Mouse (Mus musculus): ENCODE data around the gene Olfr282. TPM values are rescaled to one million over a fixed set of nuclear protein-coding genes. Genes with fewer than 3 reads are reported as not detected.
"Not testable (repeated sequence)": the region's sequence is repeated elsewhere in the genome, so short reads cannot be mapped to it uniquely, and the experiment has no call there.

Olfr282 gene
- polyA plus RNA-seq, 1 experiment from 2014 or later: not detected

GRCm38 (mm10) chr15:98410249-98410648 is 20.8 kb upstream of the Olfr282 start:
- no peak overlapping the region for H3K4me2 ChIP-seq (replicated peaks)
- no peak for DNase-seq (ENCODE audit: low spot score)
- H3K9me3 ChIP-seq (ENCODE audit: control insufficient read depth, low read length): no peaks in the 10 kb centered on the region
- no peak overlapping the region for H3K9ac ChIP-seq
- 95% methylated on average over 9 of the region's 9 CpGs for WGBS
- no peaks in the 10 kb centered on the region for H3K27me3 ChIP-seq (ENCODE audit: control insufficient read depth, insufficient read depth, low read length)
- H3K4me1 ChIP-seq (replicated peaks; ENCODE audit: control insufficient read depth, insufficient read depth, low read length): no peaks in the 10 kb centered on the region
- H3K27ac ChIP-seq: no peak overlapping the region
- no peak overlapping the region for H3K4me3 ChIP-seq (replicated peaks; ENCODE audit: low read length)
- no peak for ATAC-seq (ENCODE audit: low FRiP score)
- H3K36me3 ChIP-seq (replicated peaks; ENCODE audit: control insufficient read depth, insufficient read depth): no peaks in the 10 kb centered on the region

DNA sequence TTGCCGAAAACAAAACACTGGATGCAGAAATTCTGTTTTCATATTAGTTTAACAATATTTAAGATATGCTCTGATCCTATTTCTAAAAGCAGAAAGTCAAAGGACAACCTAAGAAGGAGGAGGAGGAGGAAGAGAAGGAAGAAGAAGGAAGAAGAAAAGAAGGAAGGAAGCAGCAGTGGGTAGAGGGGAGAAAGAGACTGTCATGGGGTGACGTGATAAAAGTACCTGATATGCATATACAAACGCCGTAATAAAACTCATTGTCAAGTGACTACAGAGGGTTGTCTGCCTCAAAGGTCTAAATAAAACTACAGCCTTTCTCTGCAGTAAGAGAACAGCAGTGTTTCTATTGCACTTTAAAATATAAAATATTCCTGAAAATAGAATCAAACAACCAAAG is 15.0 kb upstream of the Olfr282 start:
- Histone ChIP-seq H3K9ac (no peak overlapping the region), H3K36me3 (replicated peaks; ENCODE audit: control insufficient read depth, insufficient read depth) (no peaks in the 10 kb centered on the region), H3K27ac (no peak overlapping the region), H3K9me3 (ENCODE audit: control insufficient read depth, low read length) (no peaks in the 10 kb centered on the region), H3K27me3 (ENCODE audit: control insufficient read depth, insufficient read depth, low read length) (no peaks in the 10 kb centered on the region), H3K4me3 (replicated peaks; ENCODE audit: low read length) (no peak overlapping the region), H3K4me2 (replicated peaks) (no peak overlapping the region), H3K4me1 (replicated peaks; ENCODE audit: control insufficient read depth, insufficient read depth, low read length) (no peaks in the 10 kb centered on the region)
- ATAC-seq (ENCODE audit: low FRiP score) (no peak), DNase-seq (ENCODE audit: low spot score) (no peak)
- whole genome bisulfite sequencing: 83% methylated on average over 4 of the region's 4 CpGs

GRCm38 (mm10) chr15:98416802-98417201 is 14.2 kb upstream of the Olfr282 start:
- ATAC-seq (ENCODE audit: low FRiP score); H3K4me3 ChIP-seq (replicated peaks; ENCODE audit: low read length); DNase-seq (ENCODE audit: low spot score); H3K36me3 ChIP-seq (replicated peaks; ENCODE audit: control insufficient read depth, insufficient read depth); H3K9ac ChIP-seq; H3K27me3 ChIP-seq (ENCODE audit: control insufficient read depth, insufficient read depth, low read length); H3K4me1 ChIP-seq (replicated peaks; ENCODE audit: control insufficient read depth, insufficient read depth, low read length); H3K27ac ChIP-seq; H3K9me3 ChIP-seq (ENCODE audit: control insufficient read depth, low read length); H3K4me2 ChIP-seq (replicated peaks): not testable (repeated sequence)

DNA sequence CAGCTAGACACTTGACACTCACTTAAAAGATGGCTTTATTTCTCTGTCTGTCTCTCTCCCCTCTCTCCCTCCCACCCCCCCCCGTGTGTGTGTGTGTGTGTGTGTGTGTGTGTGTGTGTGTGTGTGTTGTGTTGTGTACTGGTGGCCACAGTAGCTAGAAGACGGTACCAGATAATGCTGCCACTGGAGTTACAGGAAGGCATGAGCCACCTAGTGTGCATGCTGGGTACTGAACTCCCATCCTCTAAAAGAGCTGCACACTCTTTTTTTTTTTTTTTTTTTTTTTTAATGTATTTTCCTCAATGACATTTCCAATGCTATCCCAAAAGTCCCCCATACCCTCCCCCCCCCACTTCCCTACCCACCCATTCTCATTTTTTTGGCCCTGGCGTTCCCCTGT is 13.7 kb upstream of the Olfr282 start:
- DNase-seq (ENCODE audit: low spot score); H3K4me3 ChIP-seq (replicated peaks; ENCODE audit: low read length); H3K27ac ChIP-seq; H3K4me1 ChIP-seq (replicated peaks; ENCODE audit: control insufficient read depth, insufficient read depth, low read length); H3K4me2 ChIP-seq (replicated peaks); ATAC-seq (ENCODE audit: low FRiP score); H3K9me3 ChIP-seq (ENCODE audit: control insufficient read depth, low read length); H3K36me3 ChIP-seq (replicated peaks; ENCODE audit: control insufficient read depth, insufficient read depth); H3K9ac ChIP-seq; H3K27me3 ChIP-seq (ENCODE audit: control insufficient read depth, insufficient read depth, low read length): not testable (repeated sequence)
- 38% methylated on average over 1 of the region's 3 CpGs for WGBS

DNA sequence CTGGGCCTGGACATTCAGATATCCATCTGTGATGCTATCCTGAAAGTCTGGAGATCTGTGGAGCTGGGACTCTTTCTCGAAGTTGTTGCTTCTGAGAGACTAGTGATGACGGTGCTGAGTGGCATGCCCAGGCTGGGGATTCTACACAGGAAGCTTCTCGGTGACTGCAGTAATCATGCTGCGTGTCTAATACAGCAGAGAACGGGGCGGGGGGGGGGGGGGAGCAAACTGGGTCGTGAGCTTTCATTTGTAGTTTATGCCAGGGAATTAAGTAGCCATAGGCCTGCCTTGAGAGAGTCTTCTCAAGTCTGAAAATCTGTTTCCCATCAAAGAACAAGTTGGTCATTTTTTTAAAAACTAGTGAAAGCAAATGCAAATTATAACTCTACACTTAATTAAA is 12.9 kb upstream of the Olfr282 start:
- Histone ChIP-seq H3K9me3 (ENCODE audit: control insufficient read depth, low read length) (no peaks in the 10 kb centered on the region), H3K4me1 (replicated peaks; ENCODE audit: control insufficient read depth, insufficient read depth, low read length) (no peaks in the 10 kb centered on the region), H3K9ac (no peak overlapping the region), H3K27me3 (ENCODE audit: control insufficient read depth, insufficient read depth, low read length) (no peaks in the 10 kb centered on the region), H3K4me3 (replicated peaks; ENCODE audit: low read length) (no peak overlapping the region), H3K4me2 (replicated peaks) (no peak overlapping the region), H3K36me3 (replicated peaks; ENCODE audit: control insufficient read depth, insufficient read depth) (no peaks in the 10 kb centered on the region), H3K27ac (no peak overlapping the region)
- 78% methylated on average over 7 of the region's 7 CpGs for WGBS
- no peak for ATAC-seq (ENCODE audit: low FRiP score)
- DNase-seq (ENCODE audit: low spot score): no peak

GRCm38 (mm10) chr15:98420897-98421296 is 10.1 kb upstream of the Olfr282 start:
- Histone ChIP-seq H3K36me3 (replicated peaks; ENCODE audit: control insufficient read depth, insufficient read depth) (no peaks in the 10 kb centered on the region), H3K4me2 (replicated peaks) (no peak overlapping the region), H3K4me1 (replicated peaks; ENCODE audit: control insufficient read depth, insufficient read depth, low read length) (no peaks in the 10 kb centered on the region), H3K4me3 (replicated peaks; ENCODE audit: low read length) (no peak overlapping the region), H3K27ac (no peak overlapping the region), H3K9me3 (ENCODE audit: control insufficient read depth, low read length) (no peaks in the 10 kb centered on the region), H3K27me3 (ENCODE audit: control insufficient read depth, insufficient read depth, low read length) (no peaks in the 10 kb centered on the region), H3K9ac (no peak overlapping the region)
- DNase-seq (ENCODE audit: low spot score) (no peak), ATAC-seq (ENCODE audit: low FRiP score) (no peak)
- 68% methylated on average over 4 of the region's 4 CpGs for WGBS

DNA sequence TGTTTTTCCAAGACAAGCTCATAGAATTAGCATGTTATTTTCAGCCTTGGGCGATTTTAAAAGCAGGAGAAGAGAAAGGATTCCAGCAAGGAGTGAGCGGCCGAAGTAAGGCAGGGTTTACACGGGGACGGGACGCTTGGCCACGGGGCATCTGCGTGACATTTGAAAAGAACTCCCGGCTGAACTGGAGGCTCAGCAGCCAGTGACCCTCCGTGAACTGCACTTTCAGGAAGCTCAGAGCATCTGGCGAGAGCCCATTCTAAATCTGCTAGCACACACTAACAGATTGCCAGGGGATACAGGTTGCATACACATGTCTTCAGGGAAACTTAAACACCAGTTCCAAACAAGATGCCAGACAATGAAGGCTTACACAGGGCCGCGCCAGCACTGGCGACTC is 6.7 kb upstream of the Olfr282 start:
- Histone ChIP-seq H3K9ac (no peak overlapping the region), H3K36me3 (replicated peaks; ENCODE audit: control insufficient read depth, insufficient read depth) (no peaks in the 10 kb centered on the region), H3K27ac (no peak overlapping the region), H3K27me3 (ENCODE audit: control insufficient read depth, insufficient read depth, low read length) (no peaks in the 10 kb centered on the region), H3K4me2 (replicated peaks) (no peak overlapping the region), H3K4me1 (replicated peaks; ENCODE audit: control insufficient read depth, insufficient read depth, low read length) (no peaks in the 10 kb centered on the region), H3K4me3 (replicated peaks; ENCODE audit: low read length) (no peak overlapping the region), H3K9me3 (ENCODE audit: control insufficient read depth, low read length) (no peaks in the 10 kb centered on the region)
- no peak for DNase-seq (ENCODE audit: low spot score)
- WGBS: 71% methylated on average over 14 of the region's 14 CpGs
- no peak for ATAC-seq (ENCODE audit: low FRiP score)

DNA sequence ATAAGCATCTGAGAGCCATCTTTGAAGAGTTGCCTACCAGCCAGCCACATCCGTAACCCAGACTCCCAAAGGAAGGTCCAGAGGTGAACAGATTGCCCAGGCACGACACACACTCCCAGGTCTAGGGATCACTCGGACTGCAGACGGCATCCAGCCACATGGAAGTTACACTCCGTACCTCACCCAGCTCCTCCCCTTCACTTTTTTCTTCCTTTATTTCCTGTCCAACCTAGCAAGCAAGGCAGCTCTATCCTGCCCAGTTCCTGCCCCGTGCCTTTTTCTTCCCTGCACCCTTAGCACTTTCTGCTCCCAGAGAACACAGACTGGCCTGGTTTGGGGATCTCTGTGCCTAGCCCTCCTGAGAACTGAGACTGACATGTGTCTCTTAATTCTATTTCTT is 6.3 kb upstream of the Olfr282 start:
- H3K36me3 ChIP-seq (replicated peaks; ENCODE audit: control insufficient read depth, insufficient read depth): no peaks in the 10 kb centered on the region

DNA sequence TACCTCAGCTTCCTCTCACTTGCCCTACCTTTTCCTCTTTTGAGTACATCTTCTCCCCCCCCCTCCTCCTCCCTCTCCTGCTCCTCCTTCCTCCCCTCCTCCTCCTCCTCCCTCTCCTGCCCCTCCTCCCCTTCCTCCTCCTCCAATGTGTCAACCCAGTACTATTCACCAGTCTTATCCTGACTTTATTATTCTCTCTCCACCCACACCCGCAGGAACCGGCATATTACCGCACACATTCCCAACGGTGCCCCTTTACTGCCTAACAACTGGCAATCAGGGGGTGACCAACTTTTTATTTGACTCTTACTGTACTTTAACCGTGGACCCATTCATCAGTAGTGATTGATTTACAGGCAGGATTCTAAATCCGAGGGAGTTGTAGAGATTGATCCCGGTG is 5.8 kb upstream of the Olfr282 start:
- Histone ChIP-seq H3K4me1 (replicated peaks; ENCODE audit: control insufficient read depth, insufficient read depth, low read length) (no peaks in the 10 kb centered on the region), H3K9me3 (ENCODE audit: control insufficient read depth, low read length) (no peaks in the 10 kb centered on the region), H3K27ac (no peak overlapping the region), H3K27me3 (ENCODE audit: control insufficient read depth, insufficient read depth, low read length) (no peaks in the 10 kb centered on the region), H3K36me3 (replicated peaks; ENCODE audit: control insufficient read depth, insufficient read depth) (no peaks in the 10 kb centered on the region), H3K4me3 (replicated peaks; ENCODE audit: low read length) (no peak overlapping the region), H3K4me2 (replicated peaks) (no peak overlapping the region), H3K9ac (no peak overlapping the region)
- WGBS: 78% methylated on average over 7 of the region's 7 CpGs
- DNase-seq (ENCODE audit: low spot score) (no peak), ATAC-seq (ENCODE audit: low FRiP score) (no peak)

More for the DNA sequence above, 6.3 kb upstream of the Olfr282 start:
- no peak for ATAC-seq (ENCODE audit: low FRiP score)
- H3K27me3 ChIP-seq (ENCODE audit: control insufficient read depth, insufficient read depth, low read length): no peaks in the 10 kb centered on the region
- no peak for DNase-seq (ENCODE audit: low spot score)
- H3K9ac ChIP-seq: no peak overlapping the region
- no peak overlapping the region for H3K27ac ChIP-seq
- WGBS: 68% methylated on average over 6 of the region's 6 CpGs
- no peak overlapping the region for H3K4me2 ChIP-seq (replicated peaks)
- H3K4me3 ChIP-seq (replicated peaks; ENCODE audit: low read length): no peak overlapping the region
- no peaks in the 10 kb centered on the region for H3K9me3 ChIP-seq (ENCODE audit: control insufficient read depth, low read length)
- H3K4me1 ChIP-seq (replicated peaks; ENCODE audit: control insufficient read depth, insufficient read depth, low read length): no peaks in the 10 kb centered on the region

GRCm38 (mm10) chr15:98444561-98444960 is 13.5 kb downstream of the Olfr282 start:
- no peak overlapping the region for H3K27ac ChIP-seq
- no peaks in the 10 kb centered on the region for H3K36me3 ChIP-seq (replicated peaks; ENCODE audit: control insufficient read depth, insufficient read depth)
- no peak for DNase-seq (ENCODE audit: low spot score)
- no peak overlapping the region for H3K9ac ChIP-seq
- H3K27me3 ChIP-seq (ENCODE audit: control insufficient read depth, insufficient read depth, low read length): no peaks in the 10 kb centered on the region
- no peak overlapping the region for H3K4me2 ChIP-seq (replicated peaks)
- H3K9me3 ChIP-seq (ENCODE audit: control insufficient read depth, low read length): no peaks in the 10 kb centered on the region
- 80% methylated on average over 3 of the region's 3 CpGs for WGBS
- H3K4me3 ChIP-seq (replicated peaks; ENCODE audit: low read length): no peak overlapping the region
- no peak for ATAC-seq (ENCODE audit: low FRiP score)
- H3K4me1 ChIP-seq (replicated peaks; ENCODE audit: control insufficient read depth, insufficient read depth, low read length): no peaks in the 10 kb centered on the region
